Mouse (Mus musculus) limb, embryonic 15.5 days (tissue): ENCODE data around the gene Ntsr1. TPM values are rescaled to one million over a fixed set of nuclear protein-coding genes. Genes with fewer than 3 reads are reported as not detected.
A peak's percentile ranks its signal among the peaks of the same experiment; 100 is the strongest.

ENCODE experiments used
- ATAC-seq: fragments of 200-750 bp; cut with Nextera tagmentation; 2 replicates; pipeline ENCODE4 v1.8.0; 2017; ENCODE audit warnings: low read depth, moderate TSS enrichment; ENCODE audit not compliant: insufficient number of reproducible peaks, low FRiP score, low TSS enrichment
- H3K27ac ChIP-seq: fragments of 300-500 bp; sonication (generic); 2 replicates; pipeline ENCODE4 v1.5.1; 2015; ENCODE audit warnings: moderate library complexity, mild to moderate bottlenecking, inconsistent platforms
- H3K27me3 ChIP-seq: fragments of 300-500 bp; sonication (generic); 2 replicates; pipeline ENCODE4 v1.6.1; 2015; ENCODE audit warnings: inconsistent platforms
- H3K36me3 ChIP-seq: fragments of 300-500 bp; sonication (generic); 2 replicates; pipeline ENCODE4 v1.6.1; 2015; ENCODE audit warnings: inconsistent platforms
- H3K4me1 ChIP-seq: fragments of 300-500 bp; sonication (generic); 2 replicates; pipeline ENCODE4 v1.6.1; 2015; ENCODE audit warnings: inconsistent platforms
- H3K4me2 ChIP-seq: fragments of 300-500 bp; sonication (generic); 2 replicates; pipeline ENCODE4 v1.6.1; 2015; ENCODE audit warnings: mild to moderate bottlenecking, inconsistent platforms
- H3K4me3 ChIP-seq: fragments of 300-500 bp; sonication (generic); 2 replicates; pipeline ENCODE4 v1.5.1; 2015; ENCODE audit warnings: mild to moderate bottlenecking, inconsistent platforms
- H3K9ac ChIP-seq: fragments of 300-500 bp; sonication (generic); 2 replicates; pipeline ENCODE4 v1.6.1; 2015; ENCODE audit warnings: inconsistent platforms
- H3K9me3 ChIP-seq: fragments of 300-500 bp; sonication (generic); 2 replicates; pipeline ENCODE4 v1.6.1; 2016; ENCODE audit warnings: inconsistent platforms
- WGBS: fragments of 180-500 bp; shearing (Covaris S2); methylation state at CpG from one replicate; pipeline ENCODE4 v1.1.7; 2015; 5-methylcytosine and 5-hydroxymethylcytosine counted together
- polyA plus RNA-seq: library from polyadenylated mRNA; unstranded; fragments of >200 nt; fragmentation: Nextera tagmentation; extraction: Ambion mirVana; gene quantifications from 2 replicates; pipeline ENCODE4 v1.2.1, GENCODE M21; 2015

Gene Ntsr1
- polyA plus RNA-seq, 1 experiment from 2014 or later = 0.32 TPM

DNA sequence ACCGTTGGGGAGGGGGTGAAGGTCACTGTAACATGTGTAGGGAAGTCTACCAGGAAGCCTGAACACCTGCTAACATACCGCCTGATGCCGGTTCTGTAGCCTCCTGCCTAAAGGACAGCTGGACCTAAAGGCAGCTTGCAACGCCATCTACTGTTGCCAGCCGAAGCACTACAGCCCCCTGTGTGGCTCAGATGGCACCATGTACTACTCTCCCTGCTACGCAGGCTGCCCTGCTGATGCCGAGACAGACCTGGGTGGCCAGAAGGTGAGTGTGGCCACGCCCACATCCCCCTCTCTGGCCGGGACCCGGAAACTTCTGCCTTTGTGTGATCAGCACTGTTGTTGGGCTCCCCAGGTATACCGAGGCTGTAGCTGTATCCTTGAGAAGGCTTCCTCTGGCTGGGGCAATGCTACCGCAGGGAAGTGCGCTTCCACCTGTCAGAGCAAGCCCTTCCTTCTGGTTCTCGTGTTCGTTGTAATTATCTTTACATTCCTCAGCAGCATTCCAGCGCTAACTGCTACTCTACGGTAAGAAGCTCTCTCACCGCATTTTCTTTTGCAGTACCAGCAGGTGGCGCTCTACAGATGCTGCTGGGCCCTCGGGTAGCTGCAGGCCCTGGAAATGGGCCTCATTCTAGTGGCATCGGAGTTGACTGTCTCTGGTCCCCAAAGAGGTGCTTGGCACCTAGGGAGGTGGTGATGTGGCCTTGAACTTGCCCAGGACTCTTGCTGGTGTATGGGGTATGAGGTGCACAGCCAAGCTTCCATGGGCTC, 27.3 kb upstream of the Ntsr1 start:
- Histone ChIP-seq H3K9me3 (no peaks in the 10 kb centered on the region), H3K4me2 (0 out of 2 replicates have a peak overlapping the region, but pooled peaks have one; percentile 8), H3K4me3 (no peak overlapping the region), H3K27me3 (no peaks in the 10 kb centered on the region), H3K4me1 (peaks cover 8% of the 10 kb centered on the region; the same call in 1 of the 2 replicates), H3K36me3 (no peaks in the 10 kb centered on the region), H3K9ac (no peak overlapping the region), H3K27ac (no peak overlapping the region)
- ATAC-seq = no peak
- WGBS = 3% methylated on average over 21 of the region's 21 CpGs

DNA sequence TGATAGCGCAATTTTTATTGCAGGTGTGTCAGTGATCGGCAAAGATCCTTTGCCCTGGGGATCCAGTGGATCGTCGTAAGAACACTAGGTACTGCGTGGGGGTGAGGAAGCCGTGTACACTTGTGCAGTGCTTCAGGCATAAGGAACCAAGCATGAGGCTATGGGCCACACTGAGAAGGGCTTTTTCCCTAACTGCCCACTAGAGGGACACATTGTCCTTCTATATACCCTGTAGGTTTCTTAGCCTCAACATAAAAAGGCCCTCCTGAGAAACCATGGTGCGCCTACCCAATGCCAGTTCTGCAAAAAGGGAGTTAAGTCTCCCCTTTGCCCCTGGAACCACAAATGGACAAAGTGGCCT, 26.7 kb upstream of the Ntsr1 start:
- no peak overlapping the region for H3K27ac ChIP-seq
- H3K9me3 ChIP-seq = no peaks in the 10 kb centered on the region
- no peak overlapping the region for H3K4me3 ChIP-seq
- H3K27me3 ChIP-seq = no peaks in the 10 kb centered on the region
- H3K9ac ChIP-seq = no peak overlapping the region
- no peaks in the 10 kb centered on the region for H3K36me3 ChIP-seq
- H3K4me1 ChIP-seq = peaks cover 8% of the 10 kb centered on the region; the same call in 1 of the 2 replicates
- H3K4me2 ChIP-seq = no peak overlapping the region
- ATAC-seq = no peak
- 30% methylated on average over 7 of the region's 7 CpGs for WGBS

DNA sequence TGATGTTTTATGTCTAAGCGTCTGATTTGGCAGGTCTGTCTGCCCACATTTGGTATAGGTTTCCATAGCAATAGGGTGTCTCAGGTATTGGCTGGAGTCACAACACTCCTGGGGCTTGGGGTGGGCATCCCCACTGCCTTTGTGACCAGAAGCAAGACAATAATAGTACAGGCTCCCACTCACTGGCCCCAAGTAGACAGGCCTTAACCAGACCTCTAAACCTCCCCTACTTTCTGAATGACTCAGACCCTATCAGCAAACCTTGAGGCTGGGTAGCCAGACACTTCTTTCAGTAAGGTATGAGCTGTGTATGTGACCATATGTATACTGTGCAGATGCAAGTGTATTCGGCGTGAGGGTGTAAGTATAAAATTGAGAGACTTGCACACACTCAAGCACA, 24.9 kb upstream of the Ntsr1 start:
- no peaks in the 10 kb centered on the region for H3K27me3 ChIP-seq
- peaks cover 8% of the 10 kb centered on the region; the same call in 1 of the 2 replicates for H3K4me1 ChIP-seq
- H3K27ac ChIP-seq = no peak overlapping the region
- no peaks in the 10 kb centered on the region for H3K9me3 ChIP-seq
- H3K4me2 ChIP-seq = no peak overlapping the region
- 87% methylated on average over 3 of the region's 3 CpGs for WGBS
- H3K36me3 ChIP-seq = no peaks in the 10 kb centered on the region
- ATAC-seq = no peak
- H3K4me3 ChIP-seq = no peak overlapping the region
- H3K9ac ChIP-seq = no peak overlapping the region

DNA sequence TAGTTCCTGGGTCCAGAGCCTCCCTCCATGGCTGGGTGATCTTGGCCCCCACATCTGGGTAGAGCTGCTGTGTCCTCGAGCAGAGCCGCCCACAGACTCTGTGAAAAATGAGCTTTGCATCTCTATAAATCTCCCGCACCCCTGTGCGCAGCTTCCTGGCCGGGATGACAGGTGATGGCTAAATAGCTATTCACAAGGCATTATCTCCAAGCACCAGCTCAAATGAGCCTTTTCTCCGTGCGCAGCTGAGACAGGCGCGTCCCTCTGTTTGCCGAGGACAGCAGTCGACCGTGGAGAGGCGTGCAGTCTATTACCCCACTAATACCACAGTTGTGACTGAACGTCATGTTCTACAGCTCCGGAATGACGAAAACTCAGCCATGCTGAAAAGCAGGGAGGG, 17.5 kb upstream of the Ntsr1 start:
- Histone ChIP-seq H3K9me3 (no peaks in the 10 kb centered on the region), H3K4me3 (no peak overlapping the region), H3K4me2 (no peak overlapping the region), H3K9ac (no peak overlapping the region), H3K27me3 (peaks cover 22% of the 10 kb centered on the region), H3K36me3 (no peaks in the 10 kb centered on the region), H3K27ac (no peak overlapping the region), H3K4me1 (no peaks in the 10 kb centered on the region)
- 32% methylated on average over 16 of the region's 16 CpGs for WGBS
- no peak for ATAC-seq

DNA sequence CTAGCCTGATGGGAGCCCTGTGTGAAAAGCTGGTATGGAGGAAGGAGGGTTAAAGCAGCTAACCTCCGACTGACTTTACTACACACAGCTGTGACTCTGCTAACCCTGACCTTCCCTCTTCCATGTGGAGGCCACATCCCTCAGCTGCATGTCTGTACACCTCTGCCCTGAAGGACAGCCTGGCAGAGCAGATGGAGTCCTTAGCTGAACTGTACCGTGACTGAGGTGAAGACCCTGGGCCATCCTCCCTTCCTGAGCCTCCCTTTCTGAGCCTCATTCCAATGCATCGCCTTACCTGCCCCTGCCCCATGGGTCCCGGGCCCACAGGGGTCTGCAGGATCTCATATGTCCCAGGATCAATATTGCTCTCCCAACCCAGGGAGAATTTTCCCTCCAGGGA, 14.9 kb upstream of the Ntsr1 start:
- H3K4me3 ChIP-seq = no peak overlapping the region
- H3K27ac ChIP-seq = no peak overlapping the region
- H3K27me3 ChIP-seq = peaks cover 38% of the 10 kb centered on the region
- no peak overlapping the region for H3K9ac ChIP-seq
- H3K4me1 ChIP-seq = no peaks in the 10 kb centered on the region
- H3K36me3 ChIP-seq = no peaks in the 10 kb centered on the region
- 56% methylated on average over 4 of the region's 4 CpGs for WGBS
- H3K4me2 ChIP-seq = no peak overlapping the region
- no peaks in the 10 kb centered on the region for H3K9me3 ChIP-seq
- no peak for ATAC-seq

DNA sequence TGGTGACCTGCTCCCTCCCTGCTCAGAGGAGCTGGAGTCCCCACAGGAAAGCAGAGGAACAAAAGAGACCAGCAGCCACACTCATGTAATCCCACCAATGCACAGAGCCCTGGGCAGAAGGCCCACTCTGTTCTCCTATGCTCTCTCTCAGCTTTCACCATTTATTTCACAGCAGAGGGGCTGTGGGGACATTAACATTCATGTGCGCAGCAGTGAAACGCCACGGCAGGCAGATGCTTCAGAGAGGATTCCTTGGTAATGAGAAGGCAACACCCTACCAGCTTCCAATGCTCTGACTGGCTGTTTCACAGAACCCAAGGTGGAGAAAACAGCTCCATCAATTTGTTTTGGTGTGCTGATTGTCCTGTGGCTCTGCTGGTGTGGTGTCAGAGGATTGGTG, 14.5 kb upstream of the Ntsr1 start:
- Histone ChIP-seq H3K27me3 (peaks cover 42% of the 10 kb centered on the region), H3K4me3 (no peak overlapping the region), H3K36me3 (no peaks in the 10 kb centered on the region), H3K27ac (no peak overlapping the region), H3K9me3 (no peaks in the 10 kb centered on the region), H3K9ac (no peak overlapping the region), H3K4me1 (no peaks in the 10 kb centered on the region), H3K4me2 (no peak overlapping the region)
- WGBS = 52% methylated on average over 3 of the region's 3 CpGs
- no peak for ATAC-seq

DNA sequence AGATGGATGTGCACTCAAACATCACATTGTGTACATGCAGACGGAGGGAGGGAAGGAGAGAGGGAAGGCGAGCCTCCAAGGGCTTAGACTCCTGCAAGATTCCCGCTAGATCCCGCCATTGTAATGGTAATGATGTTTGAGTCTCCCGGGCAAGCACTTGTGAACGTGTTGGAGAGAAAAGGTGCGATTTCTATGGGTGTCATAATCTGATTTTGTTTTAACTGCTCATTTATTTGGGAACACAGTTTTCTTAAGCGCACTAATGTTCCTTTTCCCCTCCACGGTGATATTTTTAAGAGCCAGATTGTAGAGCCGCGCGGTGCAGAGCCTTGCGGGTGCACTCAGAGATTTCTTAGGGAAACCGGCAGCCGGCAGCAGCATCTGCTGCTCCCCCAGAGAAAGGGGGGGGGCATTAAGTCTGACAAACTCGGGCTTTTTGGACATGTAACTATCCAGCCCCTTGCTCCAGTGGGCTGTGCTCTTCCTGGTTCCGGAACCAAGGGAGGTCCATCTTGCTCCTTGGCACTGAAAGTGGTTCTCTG, 11.5 kb upstream of the Ntsr1 start:
- Histone ChIP-seq H3K4me3 (no peak overlapping the region), H3K36me3 (no peaks in the 10 kb centered on the region), H3K4me2 (no peak overlapping the region), H3K4me1 (no peaks in the 10 kb centered on the region), H3K9me3 (no peaks in the 10 kb centered on the region), H3K27ac (no peak overlapping the region), H3K9ac (no peak overlapping the region), H3K27me3 (peaks cover 39% of the 10 kb centered on the region)
- WGBS = 22% methylated on average over 17 of the region's 17 CpGs
- ATAC-seq = no peak

DNA sequence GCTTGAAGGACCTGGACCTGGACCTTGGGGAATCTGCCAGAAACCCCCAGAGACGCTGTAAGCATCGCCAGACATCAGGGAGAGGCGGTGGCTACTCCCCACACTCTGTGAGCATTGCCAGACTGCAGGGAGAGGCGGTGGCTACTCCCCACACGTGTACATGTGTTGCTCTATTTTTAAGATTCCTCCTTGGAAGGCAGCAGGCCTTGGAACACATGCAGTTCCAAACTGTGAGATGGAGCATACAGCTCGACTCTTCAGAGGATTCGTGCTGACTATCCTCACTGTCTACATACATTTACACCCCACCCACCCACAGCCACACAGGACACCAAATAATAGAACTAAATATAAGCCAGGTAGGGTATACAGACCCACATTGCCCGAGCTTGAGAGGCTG, 3.9 kb upstream of the Ntsr1 start:
- H3K27me3 ChIP-seq = peaks cover 39% of the 10 kb centered on the region
- no peak overlapping the region for H3K4me3 ChIP-seq
- no peak overlapping the region for H3K27ac ChIP-seq
- 63% methylated on average over 8 of the region's 8 CpGs for WGBS
- no peaks in the 10 kb centered on the region for H3K36me3 ChIP-seq
- peaks cover 21% of the 10 kb centered on the region for H3K4me1 ChIP-seq
- no peak overlapping the region for H3K9ac ChIP-seq
- ATAC-seq = no peak
- H3K9me3 ChIP-seq = no peaks in the 10 kb centered on the region
- no peak overlapping the region for H3K4me2 ChIP-seq

DNA sequence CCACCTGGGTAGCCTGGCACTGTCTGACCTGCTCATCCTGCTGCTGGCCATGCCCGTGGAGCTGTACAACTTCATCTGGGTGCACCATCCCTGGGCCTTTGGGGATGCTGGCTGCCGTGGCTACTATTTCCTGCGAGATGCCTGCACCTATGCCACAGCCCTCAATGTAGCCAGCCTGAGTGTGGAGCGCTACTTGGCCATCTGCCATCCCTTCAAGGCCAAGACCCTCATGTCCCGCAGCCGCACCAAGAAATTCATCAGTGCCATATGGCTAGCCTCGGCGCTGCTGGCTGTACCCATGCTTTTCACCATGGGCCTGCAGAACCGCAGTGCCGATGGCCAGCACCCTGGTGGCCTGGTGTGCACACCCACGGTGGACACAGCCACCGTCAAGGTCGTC, 950 bp downstream of the Ntsr1 start:
- no peak for ATAC-seq
- H3K9me3 ChIP-seq = no peaks in the 10 kb centered on the region
- H3K27ac ChIP-seq = no peak overlapping the region
- whole genome bisulfite sequencing = 38% methylated on average over 13 of the region's 13 CpGs
- no peaks in the 10 kb centered on the region for H3K36me3 ChIP-seq
- no peak overlapping the region for H3K9ac ChIP-seq
- peaks cover 28% of the 10 kb centered on the region for H3K4me1 ChIP-seq
- H3K4me2 ChIP-seq = no peak overlapping the region
- H3K4me3 ChIP-seq = no peak overlapping the region
- peaks cover 52% of the 10 kb centered on the region for H3K27me3 ChIP-seq

DNA sequence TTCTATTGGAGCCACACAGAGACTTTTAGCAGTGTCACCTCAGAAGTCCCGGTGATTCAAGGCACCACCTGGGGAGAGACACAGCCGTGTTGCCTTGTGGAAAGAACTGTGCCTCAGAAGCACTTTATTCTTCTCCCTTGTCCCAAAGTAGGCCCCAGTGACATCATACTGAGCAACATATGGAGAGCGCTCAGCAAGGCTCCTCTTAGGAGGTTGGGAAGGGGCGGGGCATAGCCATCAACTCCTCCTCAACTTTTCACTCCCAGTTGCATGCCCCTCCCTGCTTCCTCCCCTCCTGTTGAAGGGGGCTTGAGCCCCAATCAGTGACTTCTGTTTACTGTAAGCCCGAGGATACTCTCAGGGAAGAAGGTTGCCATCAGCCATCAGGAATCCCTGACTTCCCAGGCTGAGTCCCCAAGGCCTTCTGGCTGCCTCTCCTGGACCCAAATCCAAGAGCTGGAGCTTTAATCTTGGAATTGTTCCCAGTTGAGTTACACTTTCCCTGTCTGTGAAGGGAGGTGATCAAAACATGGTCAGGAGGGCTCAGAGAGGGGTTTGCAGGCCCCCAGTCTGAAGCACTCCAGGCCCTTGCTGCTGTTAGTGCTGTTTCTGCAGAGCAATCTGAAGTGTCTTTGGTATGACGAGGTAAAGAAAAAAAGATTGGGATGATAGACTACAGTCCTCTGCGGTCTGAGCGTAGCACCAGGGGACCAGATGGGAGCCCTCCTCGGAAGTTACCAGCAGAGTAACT, 1.6 kb downstream of the Ntsr1 start:
- Histone ChIP-seq H3K36me3 (no peaks in the 10 kb centered on the region), H3K4me3 (no peak overlapping the region), H3K4me1 (peaks cover 28% of the 10 kb centered on the region), H3K27me3 (peaks cover 52% of the 10 kb centered on the region), H3K9ac (no peak overlapping the region), H3K9me3 (no peaks in the 10 kb centered on the region), H3K27ac (no peak overlapping the region), H3K4me2 (0 out of 2 replicates have a peak overlapping the region, but pooled peaks have one; percentile 10)
- ATAC-seq = no peak
- WGBS = 35% methylated on average over 9 of the region's 9 CpGs

DNA sequence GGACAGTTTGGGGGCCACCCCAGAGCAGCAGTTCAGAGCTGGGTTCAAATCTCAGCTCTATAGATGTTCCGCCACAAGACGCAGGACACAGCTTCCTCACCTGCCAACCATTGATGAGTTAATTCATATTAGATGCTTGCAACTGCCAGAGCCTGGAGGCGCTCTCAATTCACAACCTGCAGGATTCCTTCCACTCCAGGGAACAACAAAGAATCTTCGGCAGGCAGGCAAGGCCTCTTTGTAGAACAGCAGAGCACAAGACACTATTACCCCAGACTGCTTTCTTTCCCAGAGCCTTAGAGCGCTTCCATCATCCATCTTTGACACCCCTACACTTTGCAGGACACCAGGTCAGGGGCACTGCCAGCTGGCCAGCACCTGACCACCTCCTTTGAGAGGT, 6.5 kb downstream of the Ntsr1 start:
- no peak for ATAC-seq
- H3K4me3 ChIP-seq = no peak overlapping the region
- H3K9ac ChIP-seq = no peak overlapping the region
- WGBS = 65% methylated on average over 5 of the region's 5 CpGs
- H3K4me2 ChIP-seq = no peak overlapping the region
- H3K27me3 ChIP-seq = peaks cover 11% of the 10 kb centered on the region
- H3K4me1 ChIP-seq = peaks cover 12% of the 10 kb centered on the region
- no peak overlapping the region for H3K27ac ChIP-seq
- H3K9me3 ChIP-seq = no peaks in the 10 kb centered on the region
- H3K36me3 ChIP-seq = no peaks in the 10 kb centered on the region

DNA sequence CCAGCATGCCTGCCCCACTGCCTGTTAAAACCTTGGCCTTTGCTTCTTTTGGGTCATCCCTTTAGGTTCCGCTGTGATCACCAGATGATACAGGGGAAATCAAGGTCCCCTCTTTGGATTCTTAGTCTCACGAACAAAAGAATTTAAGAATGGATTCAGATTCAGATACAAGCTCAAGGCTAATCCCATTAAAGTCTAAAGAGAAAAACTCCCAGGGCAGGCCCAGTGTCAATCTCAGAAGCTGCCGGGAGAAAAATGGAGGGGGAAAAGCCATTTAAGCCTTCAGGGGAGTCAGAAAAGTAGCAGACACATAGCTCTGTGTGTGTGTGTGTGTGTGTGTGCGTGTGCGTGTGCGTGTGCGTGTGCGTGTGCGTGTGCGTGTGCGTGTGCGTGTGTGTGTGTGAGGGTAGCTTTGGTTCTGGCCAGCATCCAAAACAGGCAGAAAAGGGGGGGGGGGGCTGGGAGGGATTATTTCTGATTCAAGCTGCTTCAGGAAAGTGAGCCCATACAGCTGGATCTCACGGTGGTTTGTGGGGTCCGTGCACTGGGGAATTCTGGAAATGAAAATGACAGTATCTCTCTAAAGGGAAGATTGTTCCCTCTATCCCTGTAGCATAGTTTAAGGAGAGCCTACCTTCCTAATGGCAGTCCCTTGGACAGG, 8.8 kb downstream of the Ntsr1 start:
- no peak for ATAC-seq
- peaks cover 25% of the 10 kb centered on the region for H3K4me1 ChIP-seq
- H3K4me3 ChIP-seq = no peak overlapping the region
- no peak overlapping the region for H3K27ac ChIP-seq
- 0 out of 2 replicates have a peak, but pooled peaks cover 5% of the 10 kb centered on the region for H3K27me3 ChIP-seq
- 75% methylated on average over 14 of the region's 14 CpGs for WGBS
- H3K36me3 ChIP-seq = no peaks in the 10 kb centered on the region
- no peak overlapping the region for H3K9ac ChIP-seq
- no peaks in the 10 kb centered on the region for H3K9me3 ChIP-seq
- no peak overlapping the region for H3K4me2 ChIP-seq
